Mouse (Mus musculus): ENCODE results near the gene Tapbp. TPM values are rescaled to one million over a fixed set of nuclear protein-coding genes. Genes with fewer than 3 reads are reported as not detected.

The Tapbp gene
- polyA plus RNA-seq, 1 experiment from 2014 or later, result 31.4 TPM

DNA sequence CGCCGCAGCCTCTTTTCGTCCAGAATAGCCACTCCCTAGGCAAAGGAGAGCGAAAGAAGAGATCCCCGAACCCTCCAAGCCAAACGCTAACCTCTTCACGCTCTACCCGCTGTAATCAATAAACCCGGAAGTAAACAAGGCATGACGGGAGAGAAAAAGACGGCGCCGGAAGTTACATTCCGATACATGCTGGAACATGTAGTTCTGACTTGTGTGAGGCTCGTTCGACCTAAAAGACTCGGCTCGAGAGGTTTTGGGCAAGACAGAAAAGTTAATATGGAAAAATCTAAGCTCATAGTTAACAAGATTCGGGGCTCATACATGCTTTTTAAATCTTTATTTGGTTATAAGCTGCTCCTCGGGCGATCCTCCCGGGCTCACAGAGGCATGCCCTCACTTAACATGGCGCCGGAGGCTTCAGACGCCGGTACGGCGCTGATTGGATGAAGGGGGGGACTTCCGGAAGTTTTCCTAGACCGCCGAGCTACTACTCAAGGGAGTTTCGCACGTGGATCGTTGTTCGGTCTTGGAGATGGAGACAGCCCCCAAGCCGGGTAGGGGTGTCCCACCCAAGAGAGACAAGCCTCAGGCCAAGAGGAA, 24.6 kb downstream of the Tapbp start, which contains the start of the genes Pfdn6 and Wdr46:
TSS of gene Pfdn6 (minus strand) at position 138 of the 600 bp plus-strand sequence.
TSS of gene Wdr46 (plus strand) at position 455 of the 600 bp plus-strand sequence.
- Histone ChIP-seq H3K9me3 (ENCODE audit: low read depth, low read length) (no peaks in the 10 kb centered on the region), H3K27ac (ENCODE audit: low read depth) (no peak within 1 kb of the TSS), H3K4me3 (ENCODE audit: low read depth, low read length) (peak within 1 kb of the TSS; percentile 83), H3K4me2 (peak within 1 kb of the TSS; percentile 95), H3K36me3 (ENCODE audit: insufficient read depth) (peaks cover 56% of the 10 kb centered on the region), H3K27me3 (ENCODE audit: insufficient read depth, low read length) (no peaks in the 10 kb centered on the region), H3K4me1 (ENCODE audit: insufficient read depth) (no peaks in the 10 kb centered on the region), H3K9ac (peak within 1 kb of the TSS; percentile 62)
- WGBS, result under 1% methylated on average over 36 of the region's 36 CpGs
- ATAC-seq (ENCODE audit: insufficient read depth) (peak; percentile 91), DNase-seq (peak; percentile 95)
- TF ChIP-seq CTCF (IDR thresholded peaks at IDR 0.05; ENCODE audit: low read depth), result no peak

- Histone ChIP-seq H3K27me3 (ENCODE audit: insufficient read depth, low read length) (no peaks in the 10 kb centered on the region), H3K36me3 (ENCODE audit: insufficient read depth) (peaks cover 50% of the 10 kb centered on the region), H3K27ac (ENCODE audit: low read depth) (no peak overlapping the region), H3K4me2 (peak overlapping the region; percentile 95), H3K9ac (peak overlapping the region; percentile 62), H3K9me3 (ENCODE audit: low read depth, low read length) (no peaks in the 10 kb centered on the region), H3K4me1 (ENCODE audit: insufficient read depth) (no peaks in the 10 kb centered on the region), H3K4me3 (ENCODE audit: low read depth, low read length) (peak overlapping the region; percentile 83)
- DNase-seq, result no peak
- 1% methylated on average over 26 of the region's 26 CpGs for WGBS
- TF ChIP-seq CTCF (IDR thresholded peaks at IDR 0.05; ENCODE audit: low read depth), result no peak
- ATAC-seq (ENCODE audit: insufficient read depth), result peak; percentile 5; the same call in 1 of the 2 replicates
These were observed 25.3 kb downstream of the Tapbp start for GRCm38 (mm10) chr17:33940981-33941380.

GRCm38 (mm10) chr17:33941381-33941780, 25.7 kb downstream of the Tapbp start:
- WGBS, result 49% methylated on average over 19 of the region's 19 CpGs
- DNase-seq (no peak), ATAC-seq (ENCODE audit: insufficient read depth) (no peak)
- Histone ChIP-seq H3K9ac (peak overlapping the region; percentile 62), H3K9me3 (ENCODE audit: low read depth, low read length) (no peaks in the 10 kb centered on the region), H3K4me3 (ENCODE audit: low read depth, low read length) (peak overlapping the region; percentile 83), H3K4me2 (peak overlapping the region; percentile 95), H3K27me3 (ENCODE audit: insufficient read depth, low read length) (no peaks in the 10 kb centered on the region), H3K27ac (ENCODE audit: low read depth) (no peak overlapping the region), H3K4me1 (ENCODE audit: insufficient read depth) (no peaks in the 10 kb centered on the region), H3K36me3 (ENCODE audit: insufficient read depth) (peaks cover 50% of the 10 kb centered on the region)
- TF ChIP-seq CTCF (IDR thresholded peaks at IDR 0.05; ENCODE audit: low read depth), result no peak

DNA sequence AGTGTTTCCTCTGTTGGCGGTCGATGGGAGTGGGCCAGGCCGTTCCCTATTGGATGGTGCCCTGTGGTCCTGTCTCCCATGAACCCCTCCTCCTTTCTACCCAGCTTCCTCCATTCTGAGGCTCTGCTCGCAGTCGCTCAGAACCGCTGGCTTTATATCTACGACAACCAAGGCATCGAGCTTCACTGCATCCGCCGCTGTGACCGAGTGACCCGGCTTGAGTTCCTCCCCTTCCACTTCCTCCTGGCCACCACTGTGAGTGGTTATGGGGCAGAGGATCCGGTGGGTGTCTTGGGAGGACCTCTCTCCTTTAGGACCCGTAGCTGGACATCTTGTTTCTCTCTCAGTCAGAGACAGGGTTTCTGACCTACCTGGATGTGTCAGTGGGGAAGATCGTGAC, 27.8 kb downstream of the Tapbp start:
- WGBS, result 93% methylated on average over 15 of the region's 15 CpGs
- no peak for ATAC-seq (ENCODE audit: insufficient read depth)

GRCm38 (mm10) chr17:33947430-33948089, 31.9 kb downstream of the Tapbp start:
- Histone ChIP-seq H3K4me2 (no peak overlapping the region), H3K36me3 (ENCODE audit: insufficient read depth) (peaks cover 69% of the 10 kb centered on the region), H3K4me3 (ENCODE audit: low read depth, low read length) (no peak overlapping the region), H3K27ac (ENCODE audit: low read depth) (no peak overlapping the region), H3K27me3 (ENCODE audit: insufficient read depth, low read length) (no peaks in the 10 kb centered on the region), H3K9me3 (ENCODE audit: low read depth, low read length) (no peaks in the 10 kb centered on the region), H3K9ac (no peak overlapping the region), H3K4me1 (ENCODE audit: insufficient read depth) (0 out of 2 replicates have a peak, but pooled peaks cover 8% of the 10 kb centered on the region)
- no peak for ATAC-seq (ENCODE audit: insufficient read depth)
- 87% methylated on average over 10 of the region's 10 CpGs for WGBS
- no peak for TF ChIP-seq CTCF (IDR thresholded peaks at IDR 0.05; ENCODE audit: low read depth)
- DNase-seq, result no peak

More for the DNA sequence above, 27.8 kb downstream of the Tapbp start:
- Histone ChIP-seq H3K36me3 (ENCODE audit: insufficient read depth) (peaks cover 48% of the 10 kb centered on the region), H3K9ac (no peak overlapping the region), H3K4me2 (no peak overlapping the region), H3K4me3 (ENCODE audit: low read depth, low read length) (no peak overlapping the region), H3K9me3 (ENCODE audit: low read depth, low read length) (no peaks in the 10 kb centered on the region), H3K4me1 (ENCODE audit: insufficient read depth) (no peaks in the 10 kb centered on the region), H3K27ac (ENCODE audit: low read depth) (no peak overlapping the region), H3K27me3 (ENCODE audit: insufficient read depth, low read length) (no peaks in the 10 kb centered on the region)
- TF ChIP-seq CTCF (IDR thresholded peaks at IDR 0.05; ENCODE audit: low read depth), result no peak
- DNase-seq, result no peak

DNA sequence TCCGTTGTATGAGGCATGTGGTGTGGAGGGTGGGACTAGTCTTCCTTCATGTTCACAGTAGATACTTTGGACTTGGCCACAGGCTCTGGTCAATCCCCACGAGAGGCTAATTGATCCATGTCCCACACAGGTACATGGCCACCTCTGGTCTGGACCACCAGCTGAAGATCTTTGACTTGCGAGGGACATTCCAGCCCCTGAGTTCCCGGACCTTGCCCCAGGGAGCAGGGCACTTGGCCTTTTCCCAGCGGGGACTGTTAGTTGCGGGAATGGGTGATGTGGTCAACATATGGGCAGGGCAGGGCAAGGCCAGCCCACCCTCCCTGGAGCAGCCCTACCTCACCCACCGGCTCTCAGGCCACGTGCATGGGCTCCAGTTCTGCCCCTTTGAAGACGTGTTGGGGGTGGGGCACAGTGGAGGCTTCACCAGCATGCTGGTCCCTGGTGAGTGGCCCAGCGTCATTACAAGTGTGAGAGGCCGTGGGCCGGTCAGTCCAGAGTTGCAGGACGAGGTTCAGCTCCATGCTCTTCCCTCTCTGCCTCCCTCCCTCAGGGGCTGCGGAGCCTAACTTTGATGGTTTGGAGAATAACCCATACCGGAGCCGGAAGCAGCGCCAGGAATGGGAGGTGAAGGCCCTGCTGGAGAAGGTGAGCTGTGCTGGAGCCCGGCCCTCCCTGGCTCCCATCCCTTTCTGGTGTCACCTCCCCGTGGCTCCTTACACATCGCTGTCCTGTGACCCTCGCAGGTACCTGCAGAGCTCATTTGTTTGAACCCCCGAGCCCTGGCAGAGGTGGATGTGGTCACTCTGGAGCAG, 32.6 kb downstream of the Tapbp start:
- Histone ChIP-seq H3K9me3 (ENCODE audit: low read depth, low read length) (no peaks in the 10 kb centered on the region), H3K4me1 (ENCODE audit: insufficient read depth) (peaks cover 13% of the 10 kb centered on the region; the same call in 1 of the 2 replicates), H3K4me2 (no peak overlapping the region), H3K27ac (ENCODE audit: low read depth) (no peak overlapping the region), H3K27me3 (ENCODE audit: insufficient read depth, low read length) (no peaks in the 10 kb centered on the region), H3K4me3 (ENCODE audit: low read depth, low read length) (no peak overlapping the region), H3K9ac (no peak overlapping the region), H3K36me3 (ENCODE audit: insufficient read depth) (peaks cover 70% of the 10 kb centered on the region)
- TF ChIP-seq CTCF (IDR thresholded peaks at IDR 0.05; ENCODE audit: low read depth), result no peak
- no peak for ATAC-seq (ENCODE audit: insufficient read depth)
- no peak for DNase-seq
- WGBS, result 84% methylated on average over 22 of the region's 22 CpGs

Measured in lung, embryonic 14.5 days (tissue).